Mouse (Mus musculus): Measurements from ENCODE around the gene Capg. TPM values are rescaled to one million over a fixed set of nuclear protein-coding genes. Genes with fewer than 3 reads are reported as not detected.
A peak's percentile ranks its signal among the peaks of the same experiment; 100 is the strongest.

The Capg gene
- 3.0 and 3.1 TPM in 2 replicates for polyA plus RNA-seq (2012; rRNA removed)

DNA sequence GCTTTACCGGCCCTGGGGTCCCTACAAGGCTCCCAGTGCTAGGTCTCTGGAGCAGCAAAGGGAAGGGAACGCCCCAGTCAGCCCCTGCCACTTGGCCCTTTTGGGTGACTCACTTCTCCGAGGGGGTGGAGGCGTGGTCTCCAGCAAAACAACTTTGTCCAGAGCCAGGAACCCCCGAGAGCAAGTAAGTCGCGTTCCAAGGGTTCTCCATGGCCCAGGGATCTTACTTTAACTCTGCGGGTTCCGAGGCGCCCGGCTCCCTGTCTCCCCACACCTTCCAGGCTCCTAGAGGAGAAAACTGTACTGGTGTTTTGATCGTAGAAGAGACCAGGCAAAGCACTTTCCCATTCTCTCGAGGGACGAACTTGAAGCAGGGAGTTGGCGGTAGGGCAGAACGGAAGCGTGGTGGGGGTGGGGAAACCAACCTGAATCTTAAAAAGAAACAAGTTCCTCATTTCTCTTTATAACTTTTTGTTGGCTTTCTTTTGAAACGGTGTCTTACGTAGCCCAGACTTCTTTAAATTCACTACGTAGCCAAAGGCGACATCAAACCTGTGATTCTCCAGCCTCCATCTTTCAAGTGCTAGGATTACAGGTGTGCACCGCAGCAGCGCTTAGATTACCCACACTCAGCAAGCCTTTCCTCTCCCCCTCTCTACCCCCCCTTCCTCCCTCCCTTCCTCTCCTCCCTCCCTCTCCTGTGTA, at the start of gene Capg:
TSS of gene Capg (plus strand) at position 109 of the 705 bp plus-strand sequence.
- Histone ChIP-seq H3K4me1 (ENCODE audit: control insufficient read depth, insufficient read depth, low read length) (no peaks in the 10 kb centered on the region; the same call in 1 of the 2 replicates), H3K4me3 (ENCODE audit: insufficient read depth, low read length) (peak within 1 kb of the TSS; percentile 5; the same call in 1 of the 2 replicates), H3K27ac (ENCODE audit: insufficient read depth, low read length) (0 out of 2 replicates have a peak within 1 kb of the TSS, but pooled peaks have one; percentile 18)
- TF ChIP-seq POLR2A (IDR thresholded peaks at IDR 0.05; ENCODE audit: extremely low read depth, insufficient read depth, low read length) (no peak), CTCF (IDR thresholded peaks at IDR 0.05; ENCODE audit: extremely low read depth, insufficient read depth, low read length) (no peak)

- no peaks in the 10 kb centered on the region for H3K4me1 ChIP-seq (ENCODE audit: control insufficient read depth, insufficient read depth, low read length)
- TF ChIP-seq POLR2A (IDR thresholded peaks at IDR 0.05; ENCODE audit: extremely low read depth, insufficient read depth, low read length) (no peak), CTCF (IDR thresholded peaks at IDR 0.05; ENCODE audit: extremely low read depth, insufficient read depth, low read length) (no peak)
- H3K27ac ChIP-seq (ENCODE audit: insufficient read depth, low read length), result no peak overlapping the region
- H3K4me3 ChIP-seq (ENCODE audit: insufficient read depth, low read length), result no peak overlapping the region
Observed at GRCm38 (mm10) chr6:72498950-72499349, 45.2 kb upstream of the Capg start.

DNA sequence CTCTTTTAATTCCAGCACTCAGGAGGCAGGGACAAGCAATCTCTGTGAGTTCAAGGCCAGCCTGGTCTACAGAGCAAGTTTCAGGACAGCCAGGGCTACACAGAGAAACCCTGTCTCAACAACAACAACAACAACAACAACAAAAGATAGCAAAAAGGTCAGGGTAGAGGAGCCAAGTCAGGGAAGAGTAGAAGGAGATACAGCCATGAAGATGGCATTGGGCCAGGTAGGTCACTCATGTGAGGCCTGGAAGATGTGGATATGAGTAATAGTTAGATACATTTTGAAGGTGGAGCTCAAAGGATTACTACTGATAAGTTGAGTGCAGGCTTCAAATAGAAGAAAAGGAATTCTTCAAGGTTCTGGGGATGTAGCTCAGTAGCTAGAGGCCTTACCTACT, 40.9 kb upstream of the Capg start:
- no peaks in the 10 kb centered on the region for H3K4me1 ChIP-seq (ENCODE audit: control insufficient read depth, insufficient read depth, low read length)
- no peak overlapping the region for H3K4me3 ChIP-seq (ENCODE audit: insufficient read depth, low read length)
- no peak overlapping the region for H3K27ac ChIP-seq (ENCODE audit: insufficient read depth, low read length)
- no peak for TF ChIP-seq POLR2A (IDR thresholded peaks at IDR 0.05; ENCODE audit: extremely low read depth, insufficient read depth, low read length)
- TF ChIP-seq CTCF (IDR thresholded peaks at IDR 0.05; ENCODE audit: extremely low read depth, insufficient read depth, low read length), result no peak

DNA sequence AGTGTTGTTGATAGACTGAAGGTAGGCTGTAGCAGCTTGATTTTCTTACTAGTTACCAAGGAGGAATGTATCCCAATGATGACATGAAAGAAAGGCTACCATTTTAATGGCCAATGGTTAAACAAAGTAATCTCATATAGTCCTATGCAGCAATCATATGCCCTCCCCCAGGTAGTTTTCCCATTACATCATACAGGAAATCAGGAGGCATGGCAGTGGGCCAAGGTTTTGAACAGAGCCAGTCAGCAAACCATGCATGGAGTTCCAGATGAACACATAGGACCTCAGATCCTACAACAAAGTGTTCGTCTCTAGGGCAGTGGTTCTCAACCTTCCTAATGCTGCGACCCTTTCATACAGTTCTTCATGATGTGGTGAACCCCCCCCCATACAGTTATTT, 40.3 kb upstream of the Capg start:
- Histone ChIP-seq H3K27ac (ENCODE audit: insufficient read depth, low read length) (no peak overlapping the region), H3K4me3 (ENCODE audit: insufficient read depth, low read length) (no peak overlapping the region), H3K4me1 (ENCODE audit: control insufficient read depth, insufficient read depth, low read length) (no peaks in the 10 kb centered on the region)
- TF ChIP-seq CTCF (IDR thresholded peaks at IDR 0.05; ENCODE audit: extremely low read depth, insufficient read depth, low read length), result no peak
- no peak for TF ChIP-seq POLR2A (IDR thresholded peaks at IDR 0.05; ENCODE audit: extremely low read depth, insufficient read depth, low read length)

- TF ChIP-seq CTCF (IDR thresholded peaks at IDR 0.05; ENCODE audit: extremely low read depth, insufficient read depth, low read length) (no peak), POLR2A (IDR thresholded peaks at IDR 0.05; ENCODE audit: extremely low read depth, insufficient read depth, low read length) (no peak)
- peaks cover 3% of the 10 kb centered on the region; the same call in 1 of the 2 replicates for H3K4me1 ChIP-seq (ENCODE audit: control insufficient read depth, insufficient read depth, low read length)
- no peak overlapping the region for H3K27ac ChIP-seq (ENCODE audit: insufficient read depth, low read length)
- H3K4me3 ChIP-seq (ENCODE audit: insufficient read depth, low read length), result no peak overlapping the region
Observed at GRCm38 (mm10) chr6:72506104-72506503, 38.1 kb upstream of the Capg start.

DNA sequence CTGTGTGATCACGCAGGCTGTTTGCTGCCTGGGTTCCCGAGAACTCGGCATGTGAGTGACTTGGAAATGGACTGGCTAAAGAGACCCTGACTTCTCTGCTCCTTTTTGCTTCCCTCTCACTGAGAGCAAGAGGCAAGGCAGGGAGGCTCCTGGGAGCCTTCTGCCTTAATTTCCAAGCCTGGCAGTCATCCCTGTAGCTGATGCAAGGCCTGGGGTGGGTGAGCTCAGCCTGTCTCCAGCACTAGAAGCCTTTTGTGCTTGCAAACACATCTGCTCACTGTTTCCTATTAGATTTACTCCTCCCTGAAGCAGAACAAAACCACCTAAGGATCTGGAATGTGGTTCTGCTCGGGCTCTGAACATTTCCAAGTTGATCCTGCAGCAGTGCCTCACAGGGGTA, 35.6 kb upstream of the Capg start:
- peaks cover 11% of the 10 kb centered on the region for H3K4me1 ChIP-seq (ENCODE audit: control insufficient read depth, insufficient read depth, low read length)
- H3K27ac ChIP-seq (ENCODE audit: insufficient read depth, low read length), result no peak overlapping the region
- H3K4me3 ChIP-seq (ENCODE audit: insufficient read depth, low read length), result no peak overlapping the region
- TF ChIP-seq POLR2A (IDR thresholded peaks at IDR 0.05; ENCODE audit: extremely low read depth, insufficient read depth, low read length), result no peak
- TF ChIP-seq CTCF (IDR thresholded peaks at IDR 0.05; ENCODE audit: extremely low read depth, insufficient read depth, low read length), result no peak

GRCm38 (mm10) chr6:72509872-72510435, 34.2 kb upstream of the Capg start:
- Histone ChIP-seq H3K4me1 (ENCODE audit: control insufficient read depth, insufficient read depth, low read length) (peaks cover 11% of the 10 kb centered on the region), H3K27ac (ENCODE audit: insufficient read depth, low read length) (no peak overlapping the region), H3K4me3 (ENCODE audit: insufficient read depth, low read length) (no peak overlapping the region)
- TF ChIP-seq POLR2A (IDR thresholded peaks at IDR 0.05; ENCODE audit: extremely low read depth, insufficient read depth, low read length) (no peak), CTCF (IDR thresholded peaks at IDR 0.05; ENCODE audit: extremely low read depth, insufficient read depth, low read length) (no peak)

DNA sequence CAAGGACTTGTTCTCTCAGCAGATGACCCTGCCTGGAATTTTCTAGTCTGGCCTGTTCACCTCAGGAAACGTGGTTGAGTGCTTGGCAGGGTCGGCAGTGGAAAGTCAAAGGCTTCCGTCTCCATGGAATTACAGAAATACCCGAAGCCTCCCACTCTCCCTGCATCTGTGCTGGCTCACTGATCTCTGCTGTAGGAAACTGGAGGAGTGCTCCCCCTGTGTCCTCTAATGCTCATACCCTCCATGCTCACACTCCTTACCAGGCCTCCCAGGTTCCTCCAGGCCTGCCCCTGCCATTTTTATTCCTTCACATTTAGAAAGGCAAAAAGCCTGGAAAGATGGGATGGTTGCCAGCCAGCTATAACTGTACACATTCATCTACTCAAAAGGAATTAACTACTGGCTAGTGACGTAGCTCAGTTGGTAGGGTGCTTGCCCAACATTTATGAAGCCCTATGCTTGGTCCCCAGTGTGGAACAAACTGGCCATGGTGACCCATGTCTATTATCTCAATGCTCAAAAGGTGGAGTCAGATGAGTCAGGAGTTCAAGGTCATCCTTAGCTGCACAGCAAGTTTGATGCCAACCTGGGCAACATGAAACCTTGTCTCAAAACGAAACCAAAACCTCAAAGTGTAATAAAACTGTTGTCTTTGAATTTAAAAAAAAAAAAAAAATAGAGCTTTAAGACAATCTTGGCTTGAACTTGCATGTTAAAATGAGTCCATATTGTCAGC, 33.3 kb upstream of the Capg start:
- no peak for TF ChIP-seq POLR2A (IDR thresholded peaks at IDR 0.05; ENCODE audit: extremely low read depth, insufficient read depth, low read length)
- no peak for TF ChIP-seq CTCF (IDR thresholded peaks at IDR 0.05; ENCODE audit: extremely low read depth, insufficient read depth, low read length)
- H3K4me1 ChIP-seq (ENCODE audit: control insufficient read depth, insufficient read depth, low read length), result peaks cover 11% of the 10 kb centered on the region
- no peak overlapping the region for H3K27ac ChIP-seq (ENCODE audit: insufficient read depth, low read length)
- no peak overlapping the region for H3K4me3 ChIP-seq (ENCODE audit: insufficient read depth, low read length)

- Histone ChIP-seq H3K4me1 (ENCODE audit: control insufficient read depth, insufficient read depth, low read length) (peaks cover 11% of the 10 kb centered on the region), H3K27ac (ENCODE audit: insufficient read depth, low read length) (peak overlapping the region; percentile 75), H3K4me3 (ENCODE audit: insufficient read depth, low read length) (peak overlapping the region; percentile 1; the same call in 1 of the 2 replicates)
- TF ChIP-seq CTCF (IDR thresholded peaks at IDR 0.05; ENCODE audit: extremely low read depth, insufficient read depth, low read length) (no peak), POLR2A (IDR thresholded peaks at IDR 0.05; ENCODE audit: extremely low read depth, insufficient read depth, low read length) (peak; percentile 54; the same call in 1 of the 2 replicates)
Observed at GRCm38 (mm10) chr6:72512386-72513070, 31.7 kb upstream of the Capg start.
